Mouse (Mus musculus): ENCODE results near the gene Car7.
"Not testable (repeated sequence)": the region's sequence is repeated elsewhere in the genome, so short reads cannot be mapped to it uniquely, and the experiment has no call there.

DNA sequence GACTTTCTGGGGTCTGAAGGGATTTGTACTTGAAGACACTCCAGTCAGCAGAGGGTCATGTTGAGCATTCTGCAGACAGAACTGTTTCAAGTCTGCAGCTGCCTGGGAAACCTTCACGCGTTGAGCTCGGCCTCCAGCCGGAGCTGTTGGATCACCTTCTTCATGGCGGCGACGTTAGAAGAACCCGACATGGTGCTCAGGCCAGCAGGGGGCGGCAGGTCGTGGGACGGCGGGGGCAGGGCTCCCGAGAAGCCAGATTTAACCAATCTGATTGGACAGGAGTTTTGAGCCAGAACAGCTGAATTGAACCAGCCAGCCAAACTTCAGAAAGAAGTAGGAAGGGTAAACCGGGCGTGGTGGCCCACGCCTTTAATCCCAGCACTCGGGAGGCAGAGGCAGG is 43.1 kb downstream of the Car7 start:
- not testable (repeated sequence) for TF ChIP-seq POLR2A, CTCF (IDR thresholded peaks at IDR 0.05; ENCODE audit: extremely low read depth, insufficient read depth, low read length)
